Mouse (Mus musculus) embryonic facial prominence, embryonic 10.5 days (tissue): ENCODE measurements around the gene Syce1. TPM values are rescaled to one million over a fixed set of nuclear protein-coding genes. Genes with fewer than 3 reads are reported as not detected.

Experiments
- DNase-seq: peaks from one replicate; pipeline ENCODE4 v3.0.0-alpha.2; 2017; ENCODE audit warnings: low spot score
- H3K27ac ChIP-seq: fragments of 300-500 bp; sonication (generic); replicated peaks from 2 replicates; pipeline ENCODE4 v1.5.1; 2016; ENCODE audit warnings: mild to moderate bottlenecking
- H3K27me3 ChIP-seq: fragments of 300-500 bp; sonication (generic); replicated peaks from 2 replicates; pipeline ENCODE4 v1.6.1; 2016; ENCODE audit warnings: low read depth, mild to moderate bottlenecking; ENCODE audit not compliant: poor library complexity, severe bottlenecking
- H3K36me3 ChIP-seq: fragments of 300-500 bp; sonication (generic); replicated peaks from 2 replicates; pipeline ENCODE4 v1.6.1; 2016; ENCODE audit warnings: mild to moderate bottlenecking, moderate library complexity
- H3K4me1 ChIP-seq: fragments of 300-500 bp; sonication (generic); 2 replicates; pipeline ENCODE4 v1.6.1; 2016
- H3K4me3 ChIP-seq: fragments of 300-500 bp; sonication (generic); 2 replicates; pipeline ENCODE4 v1.5.1; 2016; ENCODE audit warnings: mild to moderate bottlenecking, moderate library complexity
- H3K9me3 ChIP-seq: fragments of 300-500 bp; sonication (generic); 2 replicates; pipeline ENCODE4 v1.6.1; 2016; ENCODE audit warnings: mild to moderate bottlenecking
- WGBS: fragments of 180-500 bp; shearing (Covaris S2); methylation state at CpG from one replicate; pipeline ENCODE4 v1.1.7; 2016; 5-methylcytosine and 5-hydroxymethylcytosine counted together
- polyA plus RNA-seq: library from polyadenylated mRNA; unstranded; fragments of >200 nt; fragmentation: Nextera tagmentation; extraction: Ambion mirVana; gene quantifications from 2 replicates; pipeline ENCODE4 v1.2.1, GENCODE M21; 2016

The Syce1 gene
- polyA plus RNA-seq, 1 experiment from 2014 or later: 0.10 TPM

GRCm38 (mm10) chr7:140760647-140761046 is 27.0 kb downstream of the Syce1 start:
- Histone ChIP-seq H3K4me1 (no peaks in the 10 kb centered on the region), H3K9me3 (no peaks in the 10 kb centered on the region), H3K27me3 (no peaks in the 10 kb centered on the region), H3K4me3 (no peak overlapping the region), H3K27ac (no peak overlapping the region), H3K36me3 (no peaks in the 10 kb centered on the region)
- DNase-seq: no peak

DNA sequence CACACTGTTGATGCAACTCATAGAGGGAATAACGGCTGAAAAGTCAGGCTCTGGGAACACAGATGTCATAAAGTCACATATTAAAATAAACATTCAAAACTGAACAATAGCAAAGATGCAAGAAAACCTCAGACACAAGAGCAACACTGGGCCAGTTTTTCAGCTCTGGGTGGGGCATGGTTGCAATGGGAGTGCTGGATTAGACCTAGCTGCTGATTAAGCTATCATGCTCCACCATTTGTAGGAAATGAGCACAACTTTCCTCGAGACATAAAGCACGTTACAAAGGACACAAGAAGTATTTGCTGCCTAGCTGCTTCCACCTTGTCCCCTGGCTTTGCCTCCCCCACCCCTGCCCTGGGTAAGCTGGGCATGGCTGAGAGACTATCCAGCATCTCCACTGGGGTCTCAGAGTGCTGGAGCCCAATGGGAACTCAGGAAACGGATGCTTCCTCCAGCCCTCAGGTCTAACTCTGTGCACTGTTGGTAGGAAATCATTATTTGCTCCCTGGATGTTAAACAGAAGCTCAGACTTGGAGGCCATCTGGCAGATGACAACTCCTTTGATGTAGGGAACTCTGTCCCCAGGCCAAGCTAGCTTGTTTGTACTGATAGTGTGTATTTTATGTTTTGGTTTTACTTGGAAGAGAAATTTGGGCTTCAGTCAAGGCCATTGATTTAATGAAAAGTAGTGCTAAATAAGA is 31.3 kb downstream of the Syce1 start:
- no peaks in the 10 kb centered on the region for H3K27me3 ChIP-seq
- 81% methylated on average over 4 of the region's 4 CpGs for WGBS
- H3K27ac ChIP-seq: no peak overlapping the region
- H3K9me3 ChIP-seq: peaks cover 5% of the 10 kb centered on the region; the same call in 1 of the 2 replicates
- no peak for DNase-seq
- H3K4me1 ChIP-seq: no peaks in the 10 kb centered on the region
- no peak overlapping the region for H3K4me3 ChIP-seq
- H3K36me3 ChIP-seq: no peaks in the 10 kb centered on the region

DNA sequence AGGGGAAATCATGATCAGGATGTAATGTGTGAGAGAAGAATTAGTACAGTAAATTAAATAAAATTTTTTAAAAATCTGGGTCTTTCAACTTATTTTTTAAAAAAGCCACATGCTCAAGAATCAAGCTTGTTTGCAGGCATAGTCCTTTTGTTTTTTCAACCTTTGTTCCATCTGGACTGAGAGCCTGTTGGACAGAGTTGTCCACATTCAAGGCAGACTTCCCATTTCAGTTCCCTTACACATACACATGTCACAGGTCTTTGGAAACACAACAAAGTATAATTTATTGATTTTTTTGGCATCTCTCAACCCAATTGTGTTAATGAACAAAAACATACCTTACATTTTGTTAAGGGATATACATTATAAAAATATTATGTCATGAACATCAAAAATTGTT is 33.1 kb downstream of the Syce1 start:
- Histone ChIP-seq H3K4me1 (no peaks in the 10 kb centered on the region), H3K27ac (no peak overlapping the region), H3K36me3 (no peaks in the 10 kb centered on the region), H3K9me3 (peaks cover 5% of the 10 kb centered on the region; the same call in 1 of the 2 replicates), H3K27me3 (no peaks in the 10 kb centered on the region), H3K4me3 (no peak overlapping the region)
- DNase-seq: no peak

DNA sequence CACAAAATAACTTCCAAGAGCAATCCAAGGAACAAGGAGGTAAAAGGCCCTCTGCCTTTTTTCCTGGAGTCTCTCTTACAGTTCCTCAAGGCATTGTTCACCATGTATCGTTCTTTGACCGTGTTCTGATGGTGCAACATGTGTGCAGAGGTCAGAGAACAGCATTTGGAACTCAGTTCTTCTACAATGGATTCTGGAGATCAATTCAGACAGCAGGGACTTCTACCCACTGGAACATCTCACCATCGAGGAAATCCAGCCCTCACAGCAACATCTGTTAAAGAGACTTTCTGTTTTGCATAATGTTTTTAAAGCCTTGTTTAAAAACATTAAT is 38.9 kb downstream of the Syce1 start:
- H3K4me1 ChIP-seq: no peaks in the 10 kb centered on the region
- no peak overlapping the region for H3K4me3 ChIP-seq
- no peak for DNase-seq
- WGBS: 81% methylated on average over 3 of the region's 3 CpGs
- H3K9me3 ChIP-seq: no peaks in the 10 kb centered on the region
- no peak overlapping the region for H3K27ac ChIP-seq
- H3K27me3 ChIP-seq: no peaks in the 10 kb centered on the region
- no peaks in the 10 kb centered on the region for H3K36me3 ChIP-seq

GRCm38 (mm10) chr7:140748116-140748826 is 39.4 kb downstream of the Syce1 start:
- Histone ChIP-seq H3K36me3 (no peaks in the 10 kb centered on the region), H3K4me3 (no peak overlapping the region), H3K4me1 (no peaks in the 10 kb centered on the region), H3K9me3 (no peaks in the 10 kb centered on the region), H3K27me3 (no peaks in the 10 kb centered on the region), H3K27ac (no peak overlapping the region)
- no peak for DNase-seq
- WGBS: 86% methylated on average over 6 of the region's 6 CpGs

DNA sequence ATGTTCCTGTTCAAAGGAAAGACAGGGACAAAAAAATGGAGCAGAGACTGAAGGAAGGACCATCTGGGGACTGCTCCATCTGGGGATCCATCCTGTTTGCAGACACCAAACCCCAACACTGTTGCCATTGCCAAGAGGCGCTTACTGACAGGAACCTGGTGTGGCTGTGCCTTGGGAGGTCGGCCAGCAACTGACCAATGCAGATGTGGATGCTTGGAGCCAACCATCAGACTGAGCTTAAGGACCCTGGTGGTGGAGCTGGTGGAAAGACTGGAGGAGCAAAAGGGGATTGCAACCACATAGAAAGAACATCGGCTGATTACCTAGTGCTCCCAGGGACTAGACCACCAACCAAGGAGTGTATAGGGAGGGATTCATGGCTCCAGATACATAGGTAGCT is 40.2 kb downstream of the Syce1 start:
- H3K4me1 ChIP-seq: no peaks in the 10 kb centered on the region
- no peak overlapping the region for H3K27ac ChIP-seq
- H3K36me3 ChIP-seq: no peaks in the 10 kb centered on the region
- H3K9me3 ChIP-seq: no peaks in the 10 kb centered on the region
- H3K27me3 ChIP-seq: no peaks in the 10 kb centered on the region
- WGBS: 81% methylated on average over 3 of the region's 3 CpGs
- no peak for DNase-seq
- no peak overlapping the region for H3K4me3 ChIP-seq

DNA sequence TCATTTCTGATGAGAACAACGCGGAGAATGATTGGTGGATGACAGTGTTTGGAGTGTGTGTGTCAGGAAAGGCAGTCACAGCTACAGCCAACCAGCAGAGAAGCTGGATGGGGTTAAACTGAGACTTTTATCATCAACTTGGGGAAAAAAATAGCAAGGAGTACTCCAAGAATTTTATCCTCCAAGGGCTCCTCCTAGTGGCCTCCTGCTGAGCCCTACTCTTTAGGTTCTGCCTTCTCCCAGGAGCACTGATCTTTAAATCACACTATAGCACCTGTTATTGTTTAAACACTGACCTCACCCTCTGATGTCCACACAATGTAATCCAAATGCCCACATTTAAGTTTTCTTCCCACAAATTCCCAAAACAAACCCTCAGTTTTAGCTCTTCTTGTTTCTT is 54.5 kb downstream of the Syce1 start:
- WGBS: 71% methylated on average over 2 of the region's 2 CpGs
- H3K4me1 ChIP-seq: no peaks in the 10 kb centered on the region
- no peaks in the 10 kb centered on the region for H3K27me3 ChIP-seq
- no peak overlapping the region for H3K27ac ChIP-seq
- H3K9me3 ChIP-seq: 0 out of 2 replicates have a peak, but pooled peaks cover 1% of the 10 kb centered on the region
- no peak overlapping the region for H3K4me3 ChIP-seq
- no peaks in the 10 kb centered on the region for H3K36me3 ChIP-seq
- DNase-seq: no peak

Other genes starting within 250 kb of the Syce1 start
- gene Olfr538, start 220.0 kb downstream of the Syce1 start, polyA plus RNA-seq: not detected in 2 replicates
- 0.01 TPM in 1 of 2 replicates, not detected in the other for gene Olfr46, start 186.6 kb downstream of the Syce1 start, polyA plus RNA-seq
- gene Olfr61, start 158.9 kb downstream of the Syce1 start, polyA plus RNA-seq: not detected in 2 replicates
- not detected in 2 replicates for gene Olfr53, start 141.4 kb downstream of the Syce1 start, polyA plus RNA-seq
- not detected in 2 replicates for gene Olfr539, start 127.9 kb downstream of the Syce1 start, polyA plus RNA-seq
- gene Olfr45, start 105.9 kb downstream of the Syce1 start, polyA plus RNA-seq: not detected in 2 replicates
- gene Olfr541, start 90.6 kb downstream of the Syce1 start, polyA plus RNA-seq: not detected in 2 replicates
- not detected in 2 replicates for gene Cyp2e1, start 24.1 kb downstream of the Syce1 start, polyA plus RNA-seq
- 2.9 and 3.6 TPM in 2 replicates for gene Zfp941, start 34.3 kb upstream of the Syce1 start, polyA plus RNA-seq
- 1.8 and 1.9 TPM in 2 replicates for gene Urah, start 47.2 kb upstream of the Syce1 start, polyA plus RNA-seq
- gene Scgb1c1, start 57.7 kb upstream of the Syce1 start, polyA plus RNA-seq: not detected in 2 replicates
- not detected in 2 replicates for gene Odf3, start 60.0 kb upstream of the Syce1 start, polyA plus RNA-seq
- 0.22 TPM in 1 of 2 replicates, not detected in the other for gene Gm45785, start 68.5 kb upstream of the Syce1 start, polyA plus RNA-seq
- 57.7 and 59.1 TPM in 2 replicates for gene Ric8a, start 69.1 kb upstream of the Syce1 start, polyA plus RNA-seq
- gene Bet1l, start 69.7 kb upstream of the Syce1 start, polyA plus RNA-seq: 22.4 and 23.0 TPM in 2 replicates
- 332 TPM in 2 replicates for gene Psmd13, start 94.1 kb upstream of the Syce1 start, polyA plus RNA-seq
- 22.6 and 24.5 TPM in 2 replicates for gene Sirt3, start 94.5 kb upstream of the Syce1 start, polyA plus RNA-seq
- gene Cox8b, start 112.6 kb upstream of the Syce1 start, polyA plus RNA-seq: not detected in 2 replicates
- 0.19 TPM in 1 of 2 replicates, not detected in the other for gene Nlrp6, start 133.1 kb upstream of the Syce1 start, polyA plus RNA-seq
- gene Pgghg, start 153.5 kb upstream of the Syce1 start, polyA plus RNA-seq: 13.5 and 14.3 TPM in 2 replicates
- 2.9 and 3.8 TPM in 2 replicates for gene Ifitm5, start 162.4 kb upstream of the Syce1 start, polyA plus RNA-seq
- 0.52 TPM in 1 of 2 replicates, not detected in the other for gene Gm45717, start 168.1 kb upstream of the Syce1 start, polyA plus RNA-seq
- 602 and 668 TPM in 2 replicates for gene Ifitm2, start 168.1 kb upstream of the Syce1 start, polyA plus RNA-seq
- 8.7 and 13.4 TPM in 2 replicates for gene Ifitm1, start 179.4 kb upstream of the Syce1 start, polyA plus RNA-seq
- 42.6 and 44.7 TPM in 2 replicates for gene Ifitm3, start 222.9 kb upstream of the Syce1 start, polyA plus RNA-seq
- gene Ifitm6, start 230.1 kb upstream of the Syce1 start, polyA plus RNA-seq: not detected in 2 replicates
- gene Gm17387, start 241.3 kb upstream of the Syce1 start, polyA plus RNA-seq: not detected in 2 replicates